Mouse (Mus musculus) layer of hippocampus, adult 9-11 months (tissue): ENCODE data around the gene Rab1b.
"Not testable (repeated sequence)": the region's sequence is repeated elsewhere in the genome, so short reads cannot be mapped to it uniquely, and the experiment has no call there.

Source experiments
- DNase-seq: peaks from one replicate; pipeline ENCODE4 v3.0.0; 2022

The Rab1b gene

DNA sequence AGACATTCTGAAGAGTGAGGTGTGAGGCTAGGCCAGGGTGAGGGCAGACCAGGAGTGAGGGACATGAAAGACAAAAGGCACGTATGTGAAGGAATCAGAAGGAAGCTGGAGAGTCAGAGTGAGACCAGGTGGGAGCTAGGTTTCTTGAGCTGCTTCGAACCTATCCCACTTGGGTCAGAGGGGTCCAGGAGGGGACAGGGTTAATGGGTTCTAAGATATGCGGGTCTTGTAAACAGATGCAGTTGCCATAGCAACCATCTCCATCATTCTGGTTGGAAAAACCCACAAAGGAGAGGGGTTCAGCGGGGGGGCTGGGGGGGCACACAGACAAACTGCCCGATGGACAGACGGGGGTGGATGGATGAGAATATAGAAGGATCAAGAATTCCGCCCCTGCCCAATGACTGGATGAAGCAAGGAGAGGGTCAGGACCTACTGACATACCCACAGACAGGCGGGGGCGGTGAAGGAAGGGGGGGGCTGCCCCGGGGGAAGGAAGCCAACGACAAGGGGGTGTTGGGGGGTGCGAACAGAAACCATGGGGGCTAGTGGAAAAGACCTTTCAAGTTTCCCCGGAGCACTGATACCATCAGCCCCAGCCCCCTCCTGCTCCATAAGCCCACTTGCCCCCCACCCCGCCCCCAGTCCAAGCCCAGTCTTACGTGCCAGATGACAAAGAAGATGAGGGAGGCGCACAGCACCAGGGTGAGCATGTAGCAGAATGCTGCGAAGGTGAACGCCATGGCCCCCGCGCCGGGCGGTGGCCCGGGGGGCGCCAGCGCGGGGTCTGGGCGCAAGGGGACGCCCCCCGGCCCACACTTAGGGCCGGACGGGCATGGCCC, 9.1 kb downstream of the Rab1b start:
- peak; percentile 20 for DNase-seq

GRCm38 (mm10) chr19:5095887-5096474, 10.9 kb downstream of the Rab1b start:
- DNase-seq: peak; percentile 82

DNA sequence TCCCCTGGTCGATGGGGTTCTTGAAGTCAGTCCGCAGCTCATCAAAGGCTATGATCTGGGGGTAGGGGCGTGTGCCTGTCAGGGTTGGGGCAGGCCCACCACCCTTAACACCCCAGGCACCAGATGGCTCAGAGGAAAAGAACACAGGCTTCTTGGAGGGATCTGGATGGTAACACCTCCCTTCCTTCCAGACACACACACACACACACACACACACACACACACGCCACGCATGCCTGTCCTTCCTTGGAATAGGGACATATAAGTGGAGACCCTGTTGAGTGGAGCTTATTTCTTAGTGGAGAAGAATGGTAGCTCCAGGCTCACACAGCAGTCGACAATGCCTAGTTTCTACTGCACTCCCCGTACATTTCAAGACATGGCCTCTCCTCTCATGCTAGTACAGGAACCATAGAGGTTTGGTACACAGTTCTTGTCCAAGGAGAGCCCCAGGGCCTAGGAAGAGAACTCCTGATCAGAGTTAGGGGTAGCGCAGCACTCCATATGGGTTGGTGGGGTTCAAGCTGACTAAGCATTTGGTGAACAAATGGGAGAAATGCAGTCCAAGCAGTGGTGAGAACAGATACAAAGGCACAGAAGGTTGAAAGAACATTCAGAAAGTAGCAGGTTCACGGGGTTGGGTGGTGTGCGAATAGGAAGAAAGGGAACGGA, 12.0 kb downstream of the Rab1b start:
- peak; percentile 35 for DNase-seq

- peak; percentile 97 for DNase-seq
Measured at GRCm38 (mm10) chr19:5094243-5094632, 12.6 kb downstream of the Rab1b start.

GRCm38 (mm10) chr19:5093481-5094242, 13.2 kb downstream of the Rab1b start:
- peak; percentile 49 for DNase-seq

- no peak for DNase-seq
Measured at GRCm38 (mm10) chr19:5092083-5092482, 14.8 kb downstream of the Rab1b start.

DNA sequence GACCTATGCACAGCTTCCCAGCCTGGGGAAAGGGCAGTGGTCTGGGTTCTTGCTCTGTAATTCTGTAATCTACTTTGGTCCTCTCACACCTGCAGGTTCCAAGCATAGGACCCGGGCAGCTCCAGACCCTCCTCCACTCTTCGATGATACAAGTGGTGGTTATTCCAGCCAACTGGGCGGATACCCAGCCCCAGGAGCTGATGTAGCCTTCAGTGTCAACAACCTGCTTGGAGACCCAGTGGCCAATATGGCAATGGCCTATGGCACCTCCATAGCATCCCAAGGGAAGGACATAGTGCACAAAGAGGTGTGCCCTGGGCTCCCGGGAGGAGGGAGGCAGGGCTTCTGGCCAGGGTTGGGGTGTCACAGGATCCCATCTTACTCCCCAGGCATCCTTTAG, 17.5 kb downstream of the Rab1b start:
- DNase-seq: no peak

DNA sequence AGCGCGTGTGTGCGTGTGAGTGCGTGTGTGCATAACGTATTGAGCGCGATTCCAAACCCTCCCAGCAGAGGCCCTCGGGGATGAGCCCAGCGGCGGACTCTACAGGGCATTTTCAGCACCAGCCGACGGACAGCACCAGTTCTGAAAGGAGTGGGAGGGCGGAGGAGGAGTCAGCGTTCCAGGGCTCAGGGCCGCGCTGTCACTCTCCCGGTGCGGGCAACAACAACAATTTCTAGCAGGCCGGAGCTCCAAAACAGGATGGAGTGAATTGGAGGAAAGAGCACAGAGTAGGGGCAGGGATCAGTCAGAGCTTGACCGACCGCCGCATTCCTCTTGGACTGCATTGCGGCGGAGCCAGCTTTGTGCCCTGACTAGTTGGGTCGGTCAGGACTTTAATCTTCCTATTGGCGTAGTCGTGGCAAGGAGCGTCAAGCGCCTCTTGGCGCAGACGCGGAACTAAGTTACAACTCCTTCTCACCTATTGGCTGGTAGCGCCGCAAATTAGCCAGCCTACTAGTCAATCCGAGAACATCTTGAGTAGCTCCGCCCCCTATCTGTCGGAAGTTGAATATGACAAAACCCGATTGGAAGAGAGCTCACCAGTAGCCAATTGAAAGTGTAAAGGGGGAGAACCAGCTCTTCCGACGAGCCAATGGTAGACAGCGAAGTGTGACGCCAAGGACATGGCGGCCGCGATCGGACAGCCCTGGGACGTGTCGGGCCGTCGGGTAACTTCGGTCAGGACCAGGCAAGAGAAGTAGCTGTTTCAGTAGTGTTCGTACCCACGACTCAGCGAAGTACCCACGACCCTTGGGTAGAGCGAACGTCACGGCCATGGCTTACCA, 18.8 kb downstream of the Rab1b start, which contains the start of gene Yif1a:
Gene Yif1a, plus strand, starts transcription at position 655 of the 845 bp plus-strand sequence.
- DNase-seq: peak; percentile 99

- DNase-seq: not testable (repeated sequence)
Measured at GRCm38 (mm10) chr19:5086533-5086932, 20.3 kb downstream of the Rab1b start.

DNA sequence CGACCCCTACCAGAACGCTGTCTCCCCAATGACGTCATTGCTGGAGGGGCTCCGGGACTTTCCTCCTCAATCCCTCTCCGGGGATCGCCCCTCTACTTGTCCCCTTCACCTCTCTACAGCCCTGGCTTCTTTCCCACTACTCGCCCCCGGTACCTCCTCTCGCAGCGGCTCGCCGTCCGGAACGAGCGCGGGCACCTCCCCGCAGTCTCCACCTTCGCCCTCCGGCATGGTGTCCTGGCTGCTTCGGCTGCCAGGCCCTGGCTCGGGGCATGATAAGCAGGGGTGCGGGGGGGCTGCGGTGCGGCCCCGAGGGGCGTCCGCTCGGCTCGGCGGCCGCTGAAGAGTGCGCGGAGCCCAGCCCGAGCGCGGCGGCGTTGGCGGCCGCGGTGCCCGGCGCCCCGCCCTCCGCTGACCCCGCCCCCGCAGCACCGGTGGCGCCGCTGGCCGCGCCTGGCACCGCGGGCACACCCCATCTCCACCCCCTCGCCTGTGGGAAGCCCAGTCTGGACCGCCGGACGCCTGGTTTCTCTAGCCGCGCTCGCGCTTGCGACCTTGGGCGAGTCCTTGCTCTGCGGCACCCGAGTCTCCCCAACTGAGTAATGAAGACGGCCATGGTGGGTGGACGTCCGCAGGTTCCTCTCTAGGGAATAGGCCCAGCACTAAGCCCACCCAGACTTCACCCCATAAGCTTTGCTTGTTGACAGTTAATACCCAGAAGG, 21.6 kb downstream of the Rab1b start, which contains the start of gene Tmem151a:
Gene Tmem151a, minus strand, starts transcription at position 387 of the 719 bp plus-strand sequence.
- no peak for DNase-seq

DNA sequence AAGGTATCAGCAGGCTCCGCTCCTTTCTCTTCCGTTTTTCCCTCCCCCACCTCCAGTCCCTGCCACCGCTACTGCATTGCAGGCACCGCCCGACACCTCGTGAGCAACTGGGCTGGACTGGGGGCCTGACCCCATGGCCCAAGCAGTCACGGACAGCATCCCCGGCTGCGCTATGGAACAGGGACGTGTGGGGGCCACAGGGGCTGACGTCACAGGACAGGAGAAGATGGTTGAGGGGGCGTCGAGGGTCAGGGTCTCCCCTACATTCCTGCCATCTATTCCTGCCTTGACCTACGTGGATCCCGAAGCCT, 22.1 kb downstream of the Rab1b start:
- DNase-seq: no peak

GRCm38 (mm10) chr19:5083961-5084833, 22.7 kb downstream of the Rab1b start:
- no peak for DNase-seq

DNA sequence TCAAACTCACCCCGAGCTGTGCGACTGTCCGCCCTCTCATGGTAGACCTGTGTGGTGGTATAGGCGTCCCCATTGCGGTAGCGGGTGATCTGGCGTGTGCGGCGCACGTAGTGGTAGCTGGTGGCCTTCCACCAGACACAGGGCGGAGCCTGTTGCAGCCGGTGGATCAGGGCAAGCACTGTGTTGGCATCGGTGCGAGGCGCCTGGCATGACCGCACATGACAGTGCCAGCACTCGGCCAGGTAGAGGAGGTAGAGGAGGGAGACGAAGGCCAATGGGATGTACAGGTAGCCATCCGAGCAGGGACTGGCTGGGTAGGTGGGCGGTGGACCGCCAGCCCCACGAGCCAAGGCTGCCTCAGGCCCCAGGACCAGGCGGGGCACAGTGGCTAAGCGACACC, 24.3 kb downstream of the Rab1b start:
- DNase-seq: no peak

GRCm38 (mm10) chr19:5082005-5082404, 24.9 kb downstream of the Rab1b start:
- DNase-seq: no peak

GRCm38 (mm10) chr19:5079279-5079678, 27.6 kb downstream of the Rab1b start:
- no peak for DNase-seq

DNA sequence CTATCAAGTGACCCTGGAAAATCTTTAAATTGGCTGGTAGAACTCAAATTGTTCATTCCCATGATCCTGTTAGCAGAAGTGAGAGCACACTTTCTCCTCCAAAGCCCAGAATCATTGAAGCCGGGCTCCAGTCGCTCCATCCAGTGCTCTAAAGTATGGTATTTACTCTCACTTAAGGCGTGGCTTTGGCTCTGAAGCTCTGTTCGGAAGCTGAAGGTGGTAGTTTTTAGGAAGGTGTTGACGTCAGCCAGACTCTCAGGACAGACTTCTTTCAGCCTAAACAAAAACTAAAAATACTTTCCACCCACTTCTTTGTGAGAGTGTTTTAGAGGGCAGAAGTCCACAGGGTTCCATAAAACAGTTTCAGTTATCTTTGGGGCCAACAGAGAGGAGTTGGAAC, 33.4 kb downstream of the Rab1b start:
- no peak for DNase-seq

- DNase-seq: no peak
Measured at GRCm38 (mm10) chr19:5073028-5073427, 33.8 kb downstream of the Rab1b start.

DNA sequence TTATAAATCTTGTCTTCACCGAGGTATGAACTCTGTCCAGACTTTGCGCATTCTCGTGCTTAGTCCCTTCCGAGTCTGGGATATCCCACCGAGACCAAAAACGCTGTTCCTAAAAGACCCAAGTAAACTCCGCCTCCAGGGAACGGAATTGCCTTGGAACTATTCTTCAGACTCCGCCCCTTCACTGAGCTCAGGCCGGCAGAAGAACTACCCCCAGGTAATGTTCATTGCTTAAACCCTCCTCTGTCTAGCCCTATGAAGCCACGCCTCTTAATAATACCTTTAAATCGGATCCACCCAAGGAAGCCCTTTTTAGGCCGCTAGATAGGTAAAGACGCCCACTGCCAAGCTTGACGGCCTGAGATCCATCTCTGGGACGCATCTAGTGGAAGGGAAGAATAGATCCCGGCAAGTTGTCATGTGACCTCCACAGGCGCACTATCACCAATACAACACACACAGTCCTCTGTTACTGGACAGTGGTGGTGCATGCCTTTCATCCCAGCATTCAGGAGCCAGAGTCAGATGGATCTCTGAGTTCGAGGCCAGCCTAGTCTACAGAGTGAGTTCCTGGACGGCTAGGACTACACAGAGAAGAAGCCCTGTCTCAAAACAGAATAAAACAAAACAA, 34.4 kb downstream of the Rab1b start:
- no peak for DNase-seq

GRCm38 (mm10) chr19:5071545-5072369, 35.1 kb downstream of the Rab1b start:
- no peak for DNase-seq
